Mouse (Mus musculus) kidney, postnatal 14 days (tissue): ENCODE data around the gene Irgm1.
"Not testable (repeated sequence)": the region's sequence is repeated elsewhere in the genome, so short reads cannot be mapped to it uniquely, and the experiment has no call there.

Experiments used
- DNase-seq: peaks from one replicate; pipeline ENCODE4 v3.0.0; 2022; ENCODE audit warnings: mixed read lengths

Irgm1 gene

GRCm38 (mm10) chr11:48833078-48833730 lies 38.3 kb downstream of the Irgm1 start:
- DNase-seq, result no peak

DNA sequence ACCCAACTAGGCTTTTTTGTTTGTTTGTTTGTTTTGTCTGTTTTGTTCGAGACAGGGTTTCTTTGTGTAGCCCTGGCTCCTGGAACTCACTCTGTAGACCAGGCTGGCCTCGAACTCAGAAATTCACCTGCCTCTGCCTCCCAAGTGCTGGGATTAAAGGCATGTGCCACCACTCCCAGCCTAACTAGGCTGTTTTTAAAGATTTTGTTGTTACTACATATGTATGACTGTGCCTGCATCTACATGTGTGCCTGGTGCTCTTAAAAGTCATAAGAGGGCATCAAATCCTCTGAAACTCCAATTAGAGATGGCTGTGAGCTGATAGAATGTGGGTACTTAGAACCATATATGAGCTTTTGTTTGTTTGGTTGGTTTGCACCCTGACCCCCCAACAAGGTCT lies 40.2 kb downstream of the Irgm1 start:
- DNase-seq, result no peak

DNA sequence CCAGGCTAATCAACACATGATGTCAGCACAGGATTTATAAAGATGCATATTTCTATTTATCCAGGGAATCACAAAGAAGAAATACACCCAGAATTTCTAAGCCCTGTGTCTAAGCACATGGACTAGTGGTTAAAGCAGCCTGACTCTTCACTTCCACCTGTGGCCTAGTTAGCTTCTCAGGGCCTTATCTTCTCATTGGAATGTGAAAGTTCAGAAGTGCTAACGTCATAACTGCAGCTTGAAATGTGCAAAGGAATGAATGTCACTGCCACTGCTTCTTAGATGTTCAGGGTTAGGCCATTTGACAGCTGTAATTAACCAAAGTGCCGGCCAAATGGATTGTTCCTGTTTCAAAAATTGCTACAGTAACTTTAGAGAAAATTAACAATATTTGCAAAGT lies 41.2 kb downstream of the Irgm1 start:
- DNase-seq, result no peak

DNA sequence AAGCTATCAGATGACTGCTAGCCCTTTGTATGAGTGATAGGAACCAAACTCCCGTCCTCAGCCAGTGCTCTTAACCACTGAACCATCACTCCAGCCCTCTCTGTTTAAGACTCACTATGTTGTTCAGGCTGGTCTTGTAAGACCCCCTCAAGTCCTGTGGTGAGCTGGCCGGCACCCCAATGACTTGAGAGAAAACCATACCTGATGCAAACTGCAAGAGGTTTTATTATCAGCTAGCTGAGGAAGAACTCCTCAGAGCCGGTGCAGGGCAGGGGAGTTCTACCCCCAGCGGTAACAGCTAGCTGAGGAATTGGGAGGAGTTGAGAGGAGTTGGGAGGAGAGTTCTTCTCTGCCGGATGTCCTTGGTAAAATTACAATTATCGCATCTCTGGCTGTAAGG lies 43.6 kb downstream of the Irgm1 start:
- no peak for DNase-seq

- no peak for DNase-seq
Measured at GRCm38 (mm10) chr11:48826752-48827096, 44.8 kb downstream of the Irgm1 start.

DNA sequence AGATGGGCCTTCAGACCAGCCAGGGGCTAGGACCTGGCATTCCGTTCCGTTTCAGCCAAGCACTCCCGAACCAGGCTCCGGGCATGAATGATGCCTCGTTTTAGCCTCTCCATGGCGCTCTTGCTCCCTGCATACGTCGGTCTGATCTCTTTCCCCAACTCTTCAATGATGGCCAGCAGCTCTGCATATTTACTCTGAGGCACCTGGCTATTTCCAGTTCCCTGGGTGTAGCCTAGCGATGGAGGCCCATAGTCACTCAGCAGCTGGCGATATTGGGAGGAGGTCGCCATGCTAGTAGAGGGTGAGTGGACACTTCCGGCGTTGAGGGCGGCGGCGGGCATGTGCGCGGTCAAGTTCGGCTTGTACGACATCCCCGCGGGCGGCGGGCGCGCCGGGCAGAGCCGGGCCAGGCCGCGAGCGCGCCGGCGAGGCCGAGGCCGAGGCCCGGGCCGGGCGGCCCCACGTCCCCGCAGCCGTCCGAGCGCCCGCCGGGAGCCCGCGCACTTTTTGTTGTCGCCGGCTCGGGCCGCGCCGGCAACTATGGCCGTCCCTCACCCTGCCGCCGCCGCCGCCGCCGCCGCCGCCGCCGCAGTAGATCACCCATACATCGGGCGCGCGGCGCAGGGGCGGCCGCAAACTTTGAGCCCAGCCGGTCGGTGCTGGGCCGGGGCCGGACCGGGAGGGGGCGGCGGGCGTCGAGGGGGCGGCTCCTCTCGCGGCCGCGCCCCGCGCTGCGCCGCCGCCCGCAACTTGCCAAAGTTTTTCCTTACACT lies 45.3 kb downstream of the Irgm1 start, which contains the start of the genes Trim7 and Gm12184:
TSS of gene Trim7 (plus strand) at position 162 of the 773 bp plus-strand sequence.
TSS of gene Gm12184 (minus strand) at position 677 of the 773 bp plus-strand sequence.
- DNase-seq, result not testable (repeated sequence)

DNA sequence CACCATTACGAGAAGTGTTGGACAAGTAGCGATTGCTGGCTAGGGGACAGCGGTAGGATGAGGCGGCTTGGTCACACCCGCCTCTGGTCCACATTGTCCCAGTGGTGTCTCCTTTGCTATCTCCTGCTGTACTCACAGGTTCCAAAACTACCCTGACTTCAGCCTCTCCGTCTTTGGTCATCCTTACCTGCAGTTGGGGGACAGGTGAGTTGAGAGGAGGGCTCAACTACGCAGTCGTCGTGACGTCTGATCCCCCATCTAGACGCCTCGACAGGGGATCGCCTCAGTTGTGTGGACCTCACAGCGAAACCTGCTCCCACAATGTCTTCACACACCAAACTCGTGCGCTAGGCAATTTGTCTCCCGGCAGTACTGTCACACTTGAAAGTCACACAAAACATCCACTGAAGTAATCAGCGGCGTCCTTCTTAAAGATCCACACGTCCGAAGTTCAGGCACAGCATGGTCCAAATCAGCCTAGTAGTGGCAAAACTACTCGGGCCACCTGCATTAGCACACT lies 47.1 kb downstream of the Irgm1 start:
- DNase-seq, result no peak

- DNase-seq, result peak; percentile 63
Measured at GRCm38 (mm10) chr11:48823536-48823972, 47.9 kb downstream of the Irgm1 start.

GRCm38 (mm10) chr11:48822768-48823512 lies 48.5 kb downstream of the Irgm1 start:
- DNase-seq, result no peak

- DNase-seq, result not testable (repeated sequence)
Measured at GRCm38 (mm10) chr11:48821299-48821698, 50.2 kb downstream of the Irgm1 start.

DNA sequence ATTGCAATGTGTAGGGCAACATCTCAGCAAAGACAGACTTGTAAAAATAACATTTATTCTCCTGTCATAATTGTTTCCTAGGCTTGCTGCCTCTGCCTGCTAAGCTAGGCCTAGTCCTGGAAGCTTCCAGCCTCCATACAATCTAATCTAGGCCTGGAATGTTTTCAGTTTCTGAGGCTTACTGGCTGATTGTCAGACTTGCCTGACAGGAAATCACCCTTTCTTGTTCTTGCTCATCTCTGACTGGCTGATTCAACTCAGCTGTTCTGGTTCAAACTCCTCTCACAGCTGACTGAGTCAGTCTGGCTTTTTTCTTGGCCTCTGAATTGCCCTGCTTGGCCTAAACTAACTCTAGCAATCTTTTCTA lies 51.2 kb downstream of the Irgm1 start:
- no peak for DNase-seq

DNA sequence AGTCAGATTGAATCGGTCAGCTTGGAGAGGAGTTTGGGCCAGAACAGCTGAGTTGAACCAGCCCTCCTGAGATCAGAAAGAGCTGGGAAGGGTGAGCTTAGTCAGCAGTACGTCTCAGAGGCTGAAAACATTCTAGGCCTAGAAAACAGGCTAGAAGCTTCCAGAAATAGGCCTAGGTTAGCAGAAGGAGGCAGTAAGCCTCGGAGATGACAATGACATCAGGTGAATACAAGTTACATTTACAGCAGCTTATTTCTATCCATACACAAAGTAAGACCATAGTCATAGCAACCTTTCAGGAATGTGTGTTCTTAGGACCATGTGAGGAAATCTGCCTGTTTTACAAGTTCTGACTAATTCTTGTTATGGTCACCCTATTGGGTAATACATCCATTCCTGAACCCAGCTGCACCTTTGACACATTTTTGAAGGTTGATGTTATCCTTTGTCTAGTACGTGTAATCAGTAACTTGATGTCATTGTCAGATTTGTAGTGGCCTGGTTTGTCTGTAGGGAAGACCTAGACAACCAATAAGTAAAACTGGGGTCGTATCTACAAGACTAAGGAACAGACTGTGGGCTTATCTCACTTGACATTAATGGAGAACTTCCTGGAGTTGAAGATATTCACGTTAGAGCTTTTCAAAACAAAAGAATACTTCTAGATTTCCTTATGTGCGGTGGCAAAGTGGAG lies 51.7 kb downstream of the Irgm1 start:
- no peak for DNase-seq

- peak; percentile 91 for DNase-seq
Measured at GRCm38 (mm10) chr11:48818346-48818745, 53.1 kb downstream of the Irgm1 start.

DNA sequence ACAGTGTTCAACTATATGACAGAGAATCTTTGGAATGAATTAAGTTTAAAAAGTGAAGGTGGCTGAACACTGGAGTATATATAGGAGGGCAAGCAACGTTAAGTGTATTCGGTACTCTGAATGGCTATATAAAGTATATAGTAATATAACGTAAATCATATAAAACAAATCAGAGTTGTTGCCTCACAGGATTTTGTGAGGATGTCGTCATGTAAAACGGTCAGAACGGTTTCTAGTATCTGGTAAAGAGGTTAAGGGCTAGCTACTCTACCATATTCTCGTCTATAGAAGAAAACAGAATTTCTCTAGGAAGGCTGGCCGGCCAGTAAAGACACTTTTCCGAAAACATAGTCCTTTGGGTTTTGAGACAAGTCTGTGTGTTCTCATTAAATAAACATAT lies 53.7 kb downstream of the Irgm1 start:
- DNase-seq, result no peak

- DNase-seq, result peak; percentile 99
Measured at GRCm38 (mm10) chr11:48816800-48817665, 54.5 kb downstream of the Irgm1 start, which contains the start of gene Trim41. Gene Trim41, minus strand, starts transcription at chr11:48817353.

DNA sequence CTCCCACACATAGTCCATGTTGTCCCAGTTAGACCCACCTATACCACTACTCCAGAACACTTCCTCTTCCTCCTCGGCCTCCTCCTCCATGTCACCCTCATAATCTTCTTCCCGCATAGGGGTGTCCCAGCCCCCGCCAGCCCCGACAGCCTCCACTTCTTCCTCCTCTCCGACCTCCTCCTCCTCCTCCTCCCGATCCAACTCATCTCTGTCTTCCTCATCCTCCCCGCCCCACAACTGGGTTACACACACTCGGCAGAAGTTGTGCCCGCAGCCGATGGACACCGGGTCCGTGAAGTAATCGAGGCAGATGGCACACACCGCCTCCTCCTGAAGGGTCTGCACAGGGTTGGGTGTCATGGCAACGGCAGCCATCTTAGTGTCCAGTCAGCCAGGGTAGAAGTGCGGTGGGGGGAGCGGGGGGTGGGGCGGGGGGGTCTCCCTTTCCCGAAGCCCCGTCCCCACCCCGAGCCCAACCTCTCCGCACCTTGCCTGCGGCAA lies 55.2 kb downstream of the Irgm1 start:
- DNase-seq, result peak; percentile 51

DNA sequence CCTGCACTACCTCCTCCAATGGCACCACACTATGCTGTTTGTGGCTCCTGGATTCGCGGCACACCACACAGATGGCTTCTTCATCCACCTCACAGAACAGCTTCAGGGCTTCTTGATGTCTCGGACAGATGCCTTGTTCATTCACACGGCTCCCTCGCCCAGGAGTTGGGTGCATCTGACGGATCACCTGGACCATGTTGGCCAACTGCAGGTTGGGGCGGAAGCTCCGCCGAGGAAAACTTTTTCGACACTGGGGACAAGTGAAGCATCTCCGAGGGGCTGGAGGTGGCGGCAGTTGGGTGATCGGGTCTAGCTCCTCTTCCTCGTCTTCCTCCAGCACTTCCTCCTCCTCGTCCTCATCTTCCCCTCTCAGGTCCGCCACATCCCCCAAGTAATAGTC lies 55.6 kb downstream of the Irgm1 start:
- DNase-seq, result no peak

DNA sequence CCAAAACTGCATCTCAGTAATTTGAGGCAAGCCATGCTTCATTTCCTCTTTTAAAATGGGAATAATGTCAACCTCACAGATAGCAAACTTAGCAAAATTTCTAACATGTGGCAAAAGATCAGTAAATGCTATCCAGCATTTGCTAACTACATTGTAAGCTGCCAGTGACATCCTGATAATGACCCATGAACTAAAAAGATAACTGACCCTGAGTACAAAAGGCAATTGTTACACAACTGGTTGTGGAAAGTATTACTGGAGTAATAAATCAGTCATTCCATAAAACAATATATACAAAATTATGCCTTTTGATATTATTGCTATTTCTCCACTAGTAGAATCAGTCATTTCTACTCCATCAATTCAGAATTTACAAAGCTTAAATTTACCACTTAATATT lies 57.7 kb downstream of the Irgm1 start:
- no peak for DNase-seq
